Mouse (Mus musculus) megakaryocyte, embryonic 14.5 days (primary cell): ENCODE measurements around the gene Ahdc1. TPM values are rescaled to one million over a fixed set of nuclear protein-coding genes. Genes with fewer than 3 reads are reported as not detected.

Experiments
- H3K27me3 ChIP-seq: replicated peaks from 2 replicates; pipeline ENCODE3; 2012; ENCODE audit warnings: inconsistent platforms
- H3K36me3 ChIP-seq: replicated peaks from 2 replicates; pipeline ENCODE3; 2012; ENCODE audit warnings: low read length, inconsistent platforms, mixed read lengths
- H3K4me1 ChIP-seq: 2 replicates; pipeline ENCODE4 v1.6.1; 2012; ENCODE audit warnings: inconsistent platforms
- H3K4me3 ChIP-seq: replicated peaks from 2 replicates; pipeline ENCODE3; 2012; ENCODE audit warnings: moderate library complexity, mild to moderate bottlenecking, inconsistent platforms
- H3K9me3 ChIP-seq: 2 replicates; pipeline ENCODE4 v1.6.1; 2012; ENCODE audit warnings: inconsistent platforms
- FLI1 ChIP-seq: IDR thresholded peaks from 2 replicates; pipeline ENCODE4 v1.6.1; 2012; ENCODE audit warnings: low read length, inconsistent platforms, mixed read lengths
- GATA1 ChIP-seq: IDR thresholded peaks from 3 replicates; pipeline ENCODE4 v1.6.1; 2012; ENCODE audit warnings: mixed read lengths, low read length, inconsistent platforms, borderline replicate concordance
- polyA plus RNA-seq: library from polyadenylated mRNA; stranded (reverse); fragments of >175 nt; gene quantifications from 2 replicates; pipeline ENCODE4 v1.2.3, GENCODE M21; 2012; ENCODE audit warnings: low replicate concordance; ENCODE audit not compliant: insufficient read depth

The Ahdc1 gene
- polyA plus RNA-seq, 1 experiment = 42.4 TPM

DNA sequence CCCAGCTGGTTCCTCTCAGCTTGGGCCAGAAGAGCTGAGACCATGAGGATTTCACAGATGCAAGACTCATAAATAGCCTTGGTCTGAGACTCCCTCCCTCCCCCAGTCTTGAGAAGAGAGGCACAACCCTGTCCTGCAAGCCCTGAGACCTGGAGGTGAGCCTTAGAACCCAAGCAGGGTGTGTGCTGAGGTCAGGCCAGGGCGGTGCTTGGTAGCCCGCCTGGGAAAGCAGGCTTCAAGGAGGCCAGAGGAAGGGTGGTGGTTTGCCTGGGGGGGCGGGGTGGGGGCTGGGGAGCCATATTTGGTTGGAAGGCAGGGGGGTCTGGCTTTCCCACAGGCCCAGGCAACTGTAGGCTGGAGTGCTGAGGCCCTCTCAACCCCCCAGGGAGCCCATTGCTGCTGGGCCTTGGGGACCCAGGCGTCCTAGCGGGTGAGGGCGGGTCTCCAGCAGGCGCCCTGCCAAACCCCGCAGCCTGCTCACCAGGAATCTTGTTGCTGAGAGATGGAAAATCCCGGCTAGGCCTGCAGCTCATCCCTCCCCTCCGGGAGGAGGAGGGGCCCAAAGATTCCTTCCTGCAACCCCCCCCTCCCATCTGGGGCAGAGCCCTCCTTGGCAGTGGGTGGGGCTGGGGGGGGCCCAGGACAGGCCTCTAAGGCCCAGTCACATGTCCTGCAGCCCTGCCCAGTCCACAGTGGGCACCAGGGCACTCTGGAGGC lies 14.1 kb downstream of the Ahdc1 start:
- peaks cover 94% of the 10 kb centered on the region for H3K36me3 ChIP-seq
- TF ChIP-seq GATA1 (no peak), FLI1 (no peak)
- no peak overlapping the region for H3K4me3 ChIP-seq
- no peaks in the 10 kb centered on the region for H3K9me3 ChIP-seq
- no peaks in the 10 kb centered on the region for H3K27me3 ChIP-seq
- peaks cover 100% of the 10 kb centered on the region for H3K4me1 ChIP-seq

DNA sequence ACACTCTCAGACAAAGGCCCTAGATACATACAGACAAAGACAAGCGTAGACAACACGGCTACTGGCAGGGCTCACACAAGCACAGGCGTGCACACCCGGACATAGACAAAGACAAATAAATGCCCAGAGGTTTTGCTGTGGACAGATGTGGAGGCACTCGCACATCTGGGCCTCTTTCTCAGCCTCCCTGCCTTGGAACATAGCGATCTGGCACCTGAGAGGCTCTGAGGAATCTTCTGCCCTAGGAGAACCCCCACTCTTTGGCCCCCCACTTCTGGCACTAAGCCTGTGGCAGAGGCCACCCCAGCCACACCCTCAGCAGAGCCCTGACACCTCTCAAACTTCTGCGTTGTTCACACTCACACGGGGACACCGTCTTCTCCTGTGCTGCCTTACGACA lies 15.2 kb downstream of the Ahdc1 start:
- H3K27me3 ChIP-seq = no peaks in the 10 kb centered on the region
- TF ChIP-seq GATA1 = no peak
- no peak for TF ChIP-seq FLI1
- H3K4me3 ChIP-seq = peak overlapping the region; percentile 83
- H3K9me3 ChIP-seq = no peaks in the 10 kb centered on the region
- peaks cover 91% of the 10 kb centered on the region for H3K36me3 ChIP-seq
- peaks cover 100% of the 10 kb centered on the region for H3K4me1 ChIP-seq

DNA sequence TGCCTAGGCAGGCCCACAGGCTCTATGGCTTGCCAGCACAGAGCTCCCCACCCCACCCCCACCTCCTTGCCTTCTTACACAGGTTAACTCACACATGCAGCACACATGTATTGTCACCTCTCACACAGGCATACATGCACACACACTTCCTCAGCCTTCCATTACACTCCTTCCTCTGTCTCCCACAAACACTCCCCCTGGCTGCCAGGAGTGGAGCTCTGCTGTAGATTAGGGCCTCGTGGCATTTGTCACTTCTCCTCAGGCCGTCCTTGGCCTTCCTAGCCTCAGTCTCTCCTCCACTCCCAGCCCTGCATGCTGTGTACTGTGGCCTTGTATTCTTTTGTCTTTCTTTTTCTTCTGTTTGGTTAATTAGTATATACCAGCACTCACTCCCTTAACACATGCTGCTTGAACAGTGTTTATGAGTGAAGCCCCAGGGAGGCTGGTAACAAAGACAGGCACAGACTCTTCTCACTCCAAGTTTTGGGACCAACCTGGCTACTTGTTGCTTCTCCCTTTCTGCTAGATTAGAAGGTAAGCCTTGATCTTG lies 15.8 kb downstream of the Ahdc1 start:
- H3K9me3 ChIP-seq = no peaks in the 10 kb centered on the region
- H3K36me3 ChIP-seq = peaks cover 91% of the 10 kb centered on the region
- H3K27me3 ChIP-seq = no peaks in the 10 kb centered on the region
- TF ChIP-seq FLI1 (no peak), GATA1 (no peak)
- peaks cover 100% of the 10 kb centered on the region for H3K4me1 ChIP-seq
- H3K4me3 ChIP-seq = peak overlapping the region; percentile 83

DNA sequence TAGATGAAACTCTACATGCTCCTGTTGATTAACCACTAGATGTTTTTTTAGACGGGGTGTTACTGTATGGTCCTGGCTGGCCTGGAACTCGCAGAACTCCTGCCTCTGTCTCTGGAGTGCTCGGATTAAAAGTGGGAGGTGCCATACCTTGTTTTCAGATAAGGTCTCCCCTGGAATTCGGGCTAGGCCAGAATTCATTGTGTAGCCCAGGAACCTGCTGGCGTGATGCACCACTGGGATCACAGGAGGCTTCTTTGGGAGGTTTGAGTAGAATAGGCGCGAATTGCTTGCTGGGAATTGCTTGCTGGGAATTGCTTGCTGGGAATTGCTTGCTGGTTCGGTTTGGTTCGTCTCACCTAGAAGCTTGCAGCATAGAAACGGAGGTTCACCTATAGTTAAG lies 16.7 kb downstream of the Ahdc1 start:
- Histone ChIP-seq H3K27me3 (no peaks in the 10 kb centered on the region), H3K4me1 (peaks cover 100% of the 10 kb centered on the region), H3K4me3 (no peak overlapping the region), H3K9me3 (no peaks in the 10 kb centered on the region), H3K36me3 (peaks cover 89% of the 10 kb centered on the region)
- TF ChIP-seq GATA1 (no peak), FLI1 (no peak)

DNA sequence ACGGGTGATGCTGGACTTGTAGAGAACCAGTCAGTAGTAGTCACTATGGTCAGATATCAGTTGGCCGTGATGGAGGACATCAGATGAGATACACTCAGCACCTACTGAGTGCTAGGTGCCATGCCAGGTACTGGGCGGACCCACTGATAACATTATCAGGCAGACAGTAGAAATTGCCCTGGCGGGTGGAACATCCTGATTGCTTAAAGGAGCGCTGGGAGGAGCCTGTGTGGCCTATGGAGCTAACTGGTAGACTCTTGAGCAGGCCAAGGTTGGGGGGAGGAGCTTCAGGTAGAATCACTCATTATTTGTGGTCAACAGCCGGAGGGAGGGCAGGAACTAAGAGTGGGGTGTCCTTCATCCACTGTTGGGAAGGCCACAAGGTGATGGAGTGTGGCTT lies 17.1 kb downstream of the Ahdc1 start:
- no peak for TF ChIP-seq FLI1
- TF ChIP-seq GATA1 = no peak
- H3K36me3 ChIP-seq = peaks cover 89% of the 10 kb centered on the region

DNA sequence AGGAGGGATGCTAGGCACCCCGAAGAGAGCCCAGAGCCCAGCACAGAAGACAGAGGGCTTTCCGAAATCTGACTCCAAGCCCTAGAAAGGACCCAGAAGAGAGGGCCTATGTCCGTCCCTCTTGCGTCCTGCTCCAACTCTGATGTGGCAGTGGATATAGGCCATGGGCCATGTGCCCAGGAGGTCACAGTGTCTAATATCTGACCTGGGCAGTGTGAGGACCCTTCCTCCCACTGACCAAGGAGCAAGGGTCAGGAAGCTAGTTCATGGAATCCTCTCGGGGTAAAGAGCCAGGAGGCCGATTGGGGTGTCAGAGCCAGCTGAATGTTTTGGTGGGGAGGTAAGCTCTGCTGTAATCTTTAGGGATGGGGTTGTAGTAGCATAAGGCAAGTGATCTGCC lies 17.8 kb downstream of the Ahdc1 start:
- Histone ChIP-seq H3K27me3 (no peaks in the 10 kb centered on the region), H3K4me1 (peaks cover 97% of the 10 kb centered on the region), H3K9me3 (no peaks in the 10 kb centered on the region), H3K36me3 (peaks cover 86% of the 10 kb centered on the region), H3K4me3 (no peak overlapping the region)
- TF ChIP-seq FLI1 (no peak), GATA1 (no peak)

More for the DNA sequence above, 17.1 kb downstream of the Ahdc1 start:
- Histone ChIP-seq H3K4me1 (peaks cover 100% of the 10 kb centered on the region), H3K9me3 (no peaks in the 10 kb centered on the region), H3K27me3 (no peaks in the 10 kb centered on the region), H3K4me3 (no peak overlapping the region)

DNA sequence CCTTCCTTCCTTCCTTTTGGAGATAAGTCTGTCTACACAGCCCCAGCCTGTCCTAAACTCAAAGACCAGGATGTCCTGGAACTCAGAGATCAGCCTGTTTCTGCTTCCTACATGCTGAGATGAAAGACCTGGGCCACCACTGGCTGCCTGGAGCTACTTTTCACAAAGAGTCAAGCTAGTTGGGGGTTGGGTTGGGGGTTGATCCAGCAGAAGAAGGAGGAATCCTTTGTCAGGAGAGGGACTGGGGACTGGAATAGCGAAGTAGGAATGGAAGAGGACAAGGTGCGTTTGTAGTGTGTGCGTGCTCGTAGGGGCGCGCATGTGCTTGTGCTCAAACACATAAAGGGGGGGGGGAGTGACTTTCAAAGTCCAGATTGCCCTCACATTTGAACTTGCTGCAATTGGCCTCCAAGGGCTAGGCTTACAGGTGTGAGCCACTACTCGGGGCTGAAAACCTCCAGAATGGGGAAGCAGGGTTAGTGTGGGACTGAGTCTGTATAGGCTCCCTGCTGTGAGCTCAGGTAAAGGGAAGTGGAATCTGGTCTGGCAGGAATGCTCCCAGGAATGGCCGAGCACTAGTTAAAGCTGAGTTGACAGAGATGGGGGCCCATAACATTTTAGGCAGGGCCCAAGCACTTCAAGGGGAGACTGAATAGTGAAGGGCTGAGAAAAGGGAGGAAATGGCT lies 21.5 kb downstream of the Ahdc1 start:
- TF ChIP-seq FLI1 = no peak
- TF ChIP-seq GATA1 = no peak
- no peak overlapping the region for H3K4me3 ChIP-seq
- peaks cover 95% of the 10 kb centered on the region for H3K4me1 ChIP-seq
- H3K27me3 ChIP-seq = peaks cover 3% of the 10 kb centered on the region
- H3K9me3 ChIP-seq = no peaks in the 10 kb centered on the region
- H3K36me3 ChIP-seq = peaks cover 85% of the 10 kb centered on the region

DNA sequence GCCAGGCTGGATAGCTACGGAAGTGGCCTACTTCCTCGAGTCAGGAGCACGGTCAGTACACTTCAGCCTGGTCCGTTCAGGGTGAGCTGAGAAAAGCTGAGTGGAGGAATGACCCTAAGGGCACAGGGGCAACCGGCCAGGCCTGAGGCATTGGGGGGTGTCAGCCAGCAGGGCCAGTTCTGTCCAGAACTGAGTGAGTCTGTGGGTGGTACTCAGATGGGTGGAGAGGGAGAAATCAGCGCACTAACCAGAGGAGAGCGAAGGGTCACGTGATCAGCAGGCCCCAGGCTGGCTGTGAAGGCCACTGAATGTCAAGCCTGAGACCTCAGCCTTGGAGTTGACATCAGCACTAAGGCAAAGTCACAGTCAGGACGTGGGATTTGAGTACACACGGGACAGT lies 23.4 kb downstream of the Ahdc1 start:
- H3K9me3 ChIP-seq = no peaks in the 10 kb centered on the region
- peaks cover 95% of the 10 kb centered on the region for H3K4me1 ChIP-seq
- TF ChIP-seq GATA1 (no peak), FLI1 (no peak)
- no peak overlapping the region for H3K4me3 ChIP-seq
- peaks cover 8% of the 10 kb centered on the region for H3K27me3 ChIP-seq
- peaks cover 78% of the 10 kb centered on the region for H3K36me3 ChIP-seq

DNA sequence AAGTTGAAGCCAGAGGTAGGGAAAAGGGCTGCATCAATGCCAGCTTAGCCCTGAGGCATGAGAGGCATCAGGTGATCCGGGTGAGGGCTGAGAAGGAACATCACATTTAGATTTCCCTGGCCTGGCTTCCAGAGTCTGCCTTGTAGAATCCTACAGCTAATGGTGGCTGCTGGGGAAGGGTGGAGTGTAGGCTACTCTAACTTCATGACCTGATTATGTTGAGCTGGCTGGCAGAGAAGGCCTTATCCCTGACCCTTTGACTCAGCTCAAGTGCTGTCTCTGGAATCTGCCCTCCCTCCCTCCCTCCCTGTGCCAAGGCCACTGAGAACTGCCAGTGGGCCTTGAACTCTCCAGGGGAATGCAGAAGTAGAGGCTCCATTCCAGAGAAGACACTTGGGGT lies 24.4 kb downstream of the Ahdc1 start:
- H3K27me3 ChIP-seq = peaks cover 8% of the 10 kb centered on the region
- TF ChIP-seq FLI1 = no peak
- no peak for TF ChIP-seq GATA1
- peaks cover 93% of the 10 kb centered on the region for H3K4me1 ChIP-seq
- H3K36me3 ChIP-seq = peaks cover 80% of the 10 kb centered on the region
- H3K4me3 ChIP-seq = peak overlapping the region; percentile 31
- no peaks in the 10 kb centered on the region for H3K9me3 ChIP-seq

DNA sequence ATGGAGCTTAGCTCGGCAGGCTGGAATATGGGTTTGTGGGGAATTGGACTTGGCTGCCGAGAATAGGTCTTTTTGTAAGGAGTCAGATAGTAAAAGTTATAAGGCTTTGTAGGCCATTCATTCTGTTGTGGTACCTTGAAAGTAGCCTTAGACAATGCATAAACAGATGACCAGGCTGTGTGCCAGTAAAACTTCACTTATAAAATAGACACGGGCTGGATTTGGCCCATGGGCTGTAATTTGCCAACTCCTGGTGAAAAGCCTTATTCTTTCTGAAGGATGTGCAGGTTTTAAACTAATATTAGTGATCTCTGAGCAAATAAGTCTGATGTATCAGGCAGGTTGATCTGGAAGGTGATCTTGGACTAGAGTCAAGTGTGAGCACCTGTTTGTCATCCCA lies 24.9 kb downstream of the Ahdc1 start:
- Histone ChIP-seq H3K9me3 (no peaks in the 10 kb centered on the region), H3K27me3 (peaks cover 8% of the 10 kb centered on the region), H3K4me3 (no peak overlapping the region), H3K36me3 (peaks cover 82% of the 10 kb centered on the region), H3K4me1 (peaks cover 93% of the 10 kb centered on the region)
- no peak for TF ChIP-seq GATA1
- no peak for TF ChIP-seq FLI1
